Mouse (Mus musculus) gastrocnemius, adult 2 months (tissue): ENCODE measurements around the gene Pla2g2c. TPM values are rescaled to one million over a fixed set of nuclear protein-coding genes. Genes with fewer than 3 reads are reported as not detected.

Source experiments
- DNase-seq: peaks from one replicate; pipeline ENCODE4 v3.0.0; 2022
- H3K27ac ChIP-seq: fragments of 200-600 bp; 2 replicates; pipeline ENCODE4 v1.8.1; 2022; ENCODE audit warnings: mild to moderate bottlenecking
- H3K4me3 ChIP-seq: fragments of 200-600 bp; 2 replicates; pipeline ENCODE4 v1.8.1; 2022; ENCODE audit warnings: mild to moderate bottlenecking, moderate library complexity
- CTCF ChIP-seq: fragments of 200-600 bp; IDR thresholded peaks from 2 replicates; pipeline ENCODE4 v1.8.1; 2022; ENCODE audit warnings: antibody characterized with exemption, mild to moderate bottlenecking, moderate library complexity
- intact Hi-C: fragments of 180-260 bp; cut with DNase I; formaldehyde crosslinking; loops from one replicate; pipeline ENCODE4 v1.15.1; 2025
- total RNA-seq, 2 experiments: library from RNA; stranded (reverse); gene quantifications; 2 replicates each; pipeline ENCODE4 v1.2.3; 2021

Pla2g2c gene
- total RNA-seq, 2 experiments from 2014 or later = not detected

- no peak for TF ChIP-seq CTCF
- Histone ChIP-seq H3K27ac (no peak overlapping the region), H3K4me3 (no peak overlapping the region)
- intact Hi-C loops = no loop called here
- DNase-seq = peak; percentile 43
These were observed 53.1 kb downstream of the Pla2g2c start for GRCm38 (mm10) chr4:138777417-138778407.

GRCm38 (mm10) chr4:138780300-138780699 lies 55.7 kb downstream of the Pla2g2c start:
- intact Hi-C loops = no loop called here
- no peak for DNase-seq
- TF ChIP-seq CTCF = no peak
- Histone ChIP-seq H3K27ac (peak overlapping the region; percentile 52; the same call in 1 of the 2 replicates), H3K4me3 (no peak overlapping the region)

GRCm38 (mm10) chr4:138782098-138782497 lies 57.5 kb downstream of the Pla2g2c start:
- Histone ChIP-seq H3K4me3 (no peak overlapping the region), H3K27ac (peak overlapping the region; percentile 61)
- peak; percentile 59 for DNase-seq
- TF ChIP-seq CTCF = no peak
- intact Hi-C loops = no loop called here

GRCm38 (mm10) chr4:138785721-138786120 lies 61.1 kb downstream of the Pla2g2c start:
- intact Hi-C loops = no loop called here
- Histone ChIP-seq H3K4me3 (no peak overlapping the region), H3K27ac (peak overlapping the region; percentile 41; the same call in 1 of the 2 replicates)
- no peak for DNase-seq
- TF ChIP-seq CTCF = peak; percentile 19; the same call in 1 of the 2 replicates

- Histone ChIP-seq H3K27ac (peak overlapping the region; percentile 41; the same call in 1 of the 2 replicates), H3K4me3 (no peak overlapping the region)
- intact Hi-C loops = no loop called here
- no peak for DNase-seq
- no peak for TF ChIP-seq CTCF
These were observed 61.5 kb downstream of the Pla2g2c start for GRCm38 (mm10) chr4:138786141-138786540.

GRCm38 (mm10) chr4:138788381-138788780 lies 63.8 kb downstream of the Pla2g2c start:
- intact Hi-C loops = no loop called here
- DNase-seq = no peak
- Histone ChIP-seq H3K27ac (no peak overlapping the region), H3K4me3 (no peak overlapping the region)
- no peak for TF ChIP-seq CTCF

GRCm38 (mm10) chr4:138791452-138791851 lies 66.9 kb downstream of the Pla2g2c start:
- TF ChIP-seq CTCF = no peak
- DNase-seq = no peak
- Histone ChIP-seq H3K27ac (peak overlapping the region; percentile 80; the same call in 1 of the 2 replicates), H3K4me3 (no peak overlapping the region)
- intact Hi-C loops = loop anchor here (5.0 kb wide), 2 partner anchors 44 to 344 kb away; no protein-coding TSS in a partner anchor

- H3K27ac ChIP-seq = peak overlapping the region; percentile 80
- no peak for TF ChIP-seq CTCF
- intact Hi-C loops = loop anchor here (5.0 kb wide), 2 partner anchors 45 to 345 kb away; no protein-coding TSS in a partner anchor
- peak; percentile 53 for DNase-seq
- H3K4me3 ChIP-seq = no peak overlapping the region
These were observed 68.0 kb downstream of the Pla2g2c start for GRCm38 (mm10) chr4:138792599-138792998.

- intact Hi-C loops = loop anchor here (5.0 kb wide), 2 partner anchors 46 to 346 kb away; no protein-coding TSS in a partner anchor
- Histone ChIP-seq H3K4me3 (no peak overlapping the region), H3K27ac (peak overlapping the region; percentile 69; the same call in 1 of the 2 replicates)
- TF ChIP-seq CTCF = peak; percentile 57
- peak; percentile 64 for DNase-seq
These were observed 68.7 kb downstream of the Pla2g2c start for GRCm38 (mm10) chr4:138793276-138793675.

- TF ChIP-seq CTCF = no peak
- DNase-seq = no peak
- Histone ChIP-seq H3K27ac (no peak overlapping the region), H3K4me3 (no peak overlapping the region)
- intact Hi-C loops = loop anchor here (5.0 kb wide), 2 partner anchors 47 to 347 kb away; no protein-coding TSS in a partner anchor
These were observed 69.8 kb downstream of the Pla2g2c start for GRCm38 (mm10) chr4:138794344-138794743.

Other genes starting within 250 kb of the Pla2g2c start
- gene Vwa5b1, start 88.9 kb upstream of the Pla2g2c start, total RNA-seq = not detected
- under 1 TPM in 1 of 2 experiments, not detected in 1; 0.20 TPM for gene Ubxn10, start 12.4 kb downstream of the Pla2g2c start, total RNA-seq
- not detected for gene Pla2g2f, start 32.8 kb downstream of the Pla2g2c start, total RNA-seq
- under 1 TPM in 1 of 2 experiments, not detected in 1; 0.28 TPM for gene Pla2g2d, start 50.9 kb downstream of the Pla2g2c start, total RNA-seq
- 1 to 10 TPM in 1 of 2 experiments, under 1 TPM in 1; 0.92 to 2.1 TPM for gene Pla2g5, start 138.7 kb downstream of the Pla2g2c start, total RNA-seq
- gene Gm13030, start 149.2 kb downstream of the Pla2g2c start, total RNA-seq = not detected
- gene Pla2g2e, start 153.2 kb downstream of the Pla2g2c start, total RNA-seq = not detected
- 10 to 100 TPM; 15.7 to 17.2 TPM for gene Otud3, start 189.2 kb downstream of the Pla2g2c start, total RNA-seq
- gene Rnf186, start 242.3 kb downstream of the Pla2g2c start, total RNA-seq = not detected
- 1 to 10 TPM; 7.5 to 7.6 TPM for gene Tmco4, start 248.1 kb downstream of the Pla2g2c start, total RNA-seq